Mouse (Mus musculus) midbrain, embryonic 15.5 days (tissue): Measurements from ENCODE around the gene Aipl1. TPM values are rescaled to one million over a fixed set of nuclear protein-coding genes. Genes with fewer than 3 reads are reported as not detected.

Experiments
- ATAC-seq: fragments of 200-750 bp; cut with Nextera tagmentation; replicated peaks from 2 replicates; pipeline ENCODE4 v1.8.0; 2017; ENCODE audit warnings: moderate TSS enrichment
- H3K27ac ChIP-seq: fragments of 300-500 bp; sonication (generic); 2 replicates; pipeline ENCODE4 v1.5.1; 2015; ENCODE audit warnings: mild to moderate bottlenecking, inconsistent platforms
- H3K27me3 ChIP-seq: fragments of 300-500 bp; sonication (generic); replicated peaks from 2 replicates; pipeline ENCODE4 v1.6.1; 2015; ENCODE audit warnings: inconsistent platforms
- H3K36me3 ChIP-seq: fragments of 300-500 bp; sonication (generic); replicated peaks from 2 replicates; pipeline ENCODE4 v1.6.1; 2015; ENCODE audit warnings: inconsistent platforms
- H3K4me1 ChIP-seq: fragments of 300-500 bp; sonication (generic); 2 replicates; pipeline ENCODE4 v1.6.1; 2015; ENCODE audit warnings: inconsistent platforms
- H3K4me2 ChIP-seq: fragments of 300-500 bp; sonication (generic); 2 replicates; pipeline ENCODE4 v1.6.1; 2015; ENCODE audit warnings: inconsistent platforms, mild to moderate bottlenecking, moderate library complexity
- H3K4me3 ChIP-seq: fragments of 300-500 bp; sonication (generic); 2 replicates; pipeline ENCODE4 v1.5.1; 2015; ENCODE audit warnings: mild to moderate bottlenecking, inconsistent platforms
- H3K9ac ChIP-seq: fragments of 300-500 bp; sonication (generic); 2 replicates; pipeline ENCODE4 v1.6.1; 2015; ENCODE audit warnings: mild to moderate bottlenecking, inconsistent platforms
- H3K9me3 ChIP-seq: fragments of 300-500 bp; sonication (generic); 2 replicates; pipeline ENCODE4 v1.6.1; 2016; ENCODE audit warnings: inconsistent platforms
- WGBS: fragments of 180-500 bp; shearing (Covaris S2); methylation state at CpG from one replicate; pipeline ENCODE4 v1.1.7; 2015; ENCODE audit warnings: mixed read lengths; 5-methylcytosine and 5-hydroxymethylcytosine counted together
- polyA plus RNA-seq: library from polyadenylated mRNA; unstranded; fragments of >200 nt; fragmentation: Nextera tagmentation; extraction: Ambion mirVana; gene quantifications from 2 replicates; pipeline ENCODE4 v1.2.1, GENCODE M21; 2015

Gene Aipl1
- 0.45 and 0.49 TPM in 2 replicates for polyA plus RNA-seq

DNA sequence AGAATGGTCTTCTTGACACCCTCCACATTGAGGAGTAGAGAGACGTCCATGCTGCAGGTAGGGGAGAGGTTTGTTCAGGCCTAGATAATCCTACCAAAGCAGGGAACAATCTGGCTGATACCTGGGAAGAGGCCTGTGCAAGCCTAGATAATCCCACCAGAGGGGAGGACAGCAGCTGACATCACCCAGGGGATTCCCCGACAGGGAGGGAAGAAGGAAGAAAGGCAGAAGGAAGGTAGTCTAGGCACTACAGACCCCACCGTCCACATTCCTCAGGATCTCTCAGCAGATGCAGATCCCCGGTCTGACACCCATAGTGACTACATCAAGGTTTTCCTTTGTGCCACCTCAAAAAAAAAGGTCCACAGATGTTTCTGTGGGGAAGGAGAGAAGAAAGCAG lies at the start of gene Aipl1:
Gene Aipl1 (minus strand): TSS at position 101 of the 400 bp plus-strand sequence.
- Histone ChIP-seq H3K9me3 (no peaks in the 10 kb centered on the region), H3K4me3 (no peak within 1 kb of the TSS), H3K36me3 (no peaks in the 10 kb centered on the region), H3K4me2 (no peak within 1 kb of the TSS), H3K4me1 (peaks cover 38% of the 10 kb centered on the region), H3K27me3 (no peaks in the 10 kb centered on the region), H3K9ac (no peak within 1 kb of the TSS), H3K27ac (no peak within 1 kb of the TSS)
- ATAC-seq = no peak
- 51% methylated on average over 4 of the region's 4 CpGs for WGBS

- no peaks in the 10 kb centered on the region for H3K9me3 ChIP-seq
- peaks cover 18% of the 10 kb centered on the region for H3K4me1 ChIP-seq
- H3K27me3 ChIP-seq = no peaks in the 10 kb centered on the region
- H3K4me3 ChIP-seq = no peak overlapping the region
- H3K27ac ChIP-seq = peak overlapping the region; percentile 82
- peak; percentile 87 for ATAC-seq
- H3K36me3 ChIP-seq = no peaks in the 10 kb centered on the region
- 30% methylated on average over 11 of the region's 11 CpGs for WGBS
- 0 out of 2 replicates have a peak overlapping the region, but pooled peaks have one; percentile 7 for H3K9ac ChIP-seq
- H3K4me2 ChIP-seq = 0 out of 2 replicates have a peak overlapping the region, but pooled peaks have one; percentile 4
Measured at GRCm38 (mm10) chr11:72086251-72087046, 49.1 kb upstream of the Aipl1 start.

DNA sequence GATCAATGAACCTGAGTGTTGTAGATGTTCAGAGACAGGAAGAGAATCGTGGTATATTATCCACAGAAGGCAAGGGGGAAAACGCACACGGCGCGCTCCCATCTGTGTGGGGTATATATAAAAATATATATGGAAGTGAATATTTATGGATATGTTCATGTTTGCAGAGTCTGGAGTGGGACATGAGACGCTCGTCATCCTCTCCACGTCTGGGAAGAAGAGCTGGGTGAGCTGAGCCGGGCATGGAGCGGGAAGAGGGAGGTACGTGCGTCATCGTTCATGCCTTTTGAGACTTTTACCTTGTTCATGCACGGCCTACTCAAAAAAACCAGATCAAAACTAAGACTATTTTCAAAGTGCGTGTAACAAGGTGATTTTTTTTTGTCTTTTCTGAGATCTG lies 47.0 kb upstream of the Aipl1 start:
- 95% methylated on average over 15 of the region's 15 CpGs for WGBS
- Histone ChIP-seq H3K9me3 (no peaks in the 10 kb centered on the region), H3K4me2 (no peak overlapping the region), H3K4me3 (no peak overlapping the region), H3K27ac (no peak overlapping the region), H3K4me1 (peaks cover 18% of the 10 kb centered on the region), H3K27me3 (no peaks in the 10 kb centered on the region), H3K9ac (no peak overlapping the region), H3K36me3 (no peaks in the 10 kb centered on the region)
- ATAC-seq = no peak

DNA sequence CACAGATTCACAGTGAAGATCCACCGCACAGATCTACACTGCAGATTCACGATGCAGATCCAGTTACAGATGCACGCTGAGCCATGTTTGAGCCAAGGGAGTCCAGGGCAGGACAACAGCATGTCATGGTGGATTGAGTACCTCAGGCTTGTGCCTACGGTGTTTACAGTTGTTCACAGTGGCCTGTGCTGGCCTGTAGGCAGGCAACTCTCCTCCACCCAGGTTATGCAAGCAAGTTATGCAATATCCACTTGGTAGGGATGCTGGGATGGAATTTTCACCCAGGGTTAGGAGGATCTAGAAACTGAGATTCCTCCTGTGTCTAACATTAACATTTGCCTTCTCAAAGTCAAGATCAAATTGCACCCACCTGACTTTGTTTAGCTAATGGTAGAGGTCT lies 45.3 kb upstream of the Aipl1 start:
- 91% methylated on average over 4 of the region's 4 CpGs for WGBS
- H3K4me2 ChIP-seq = no peak overlapping the region
- H3K9me3 ChIP-seq = no peaks in the 10 kb centered on the region
- H3K27ac ChIP-seq = no peak overlapping the region
- no peak for ATAC-seq
- H3K36me3 ChIP-seq = no peaks in the 10 kb centered on the region
- no peak overlapping the region for H3K4me3 ChIP-seq
- H3K9ac ChIP-seq = no peak overlapping the region
- H3K27me3 ChIP-seq = no peaks in the 10 kb centered on the region
- H3K4me1 ChIP-seq = peaks cover 18% of the 10 kb centered on the region

GRCm38 (mm10) chr11:72080461-72080860 lies 43.2 kb upstream of the Aipl1 start:
- no peak overlapping the region for H3K4me3 ChIP-seq
- no peak overlapping the region for H3K27ac ChIP-seq
- H3K36me3 ChIP-seq = no peaks in the 10 kb centered on the region
- H3K27me3 ChIP-seq = no peaks in the 10 kb centered on the region
- 76% methylated on average over 6 of the region's 6 CpGs for WGBS
- no peak overlapping the region for H3K4me2 ChIP-seq
- no peak overlapping the region for H3K9ac ChIP-seq
- H3K4me1 ChIP-seq = peaks cover 4% of the 10 kb centered on the region; the same call in 1 of the 2 replicates
- no peaks in the 10 kb centered on the region for H3K9me3 ChIP-seq
- no peak for ATAC-seq

GRCm38 (mm10) chr11:72078647-72079046 lies 41.3 kb upstream of the Aipl1 start:
- no peaks in the 10 kb centered on the region for H3K9me3 ChIP-seq
- H3K27ac ChIP-seq = no peak overlapping the region
- no peaks in the 10 kb centered on the region for H3K36me3 ChIP-seq
- H3K4me3 ChIP-seq = no peak overlapping the region
- no peak overlapping the region for H3K4me2 ChIP-seq
- peaks cover 4% of the 10 kb centered on the region; the same call in 1 of the 2 replicates for H3K4me1 ChIP-seq
- no peak for ATAC-seq
- 33% methylated on average over 4 of the region's 4 CpGs for WGBS
- H3K9ac ChIP-seq = no peak overlapping the region
- no peaks in the 10 kb centered on the region for H3K27me3 ChIP-seq

DNA sequence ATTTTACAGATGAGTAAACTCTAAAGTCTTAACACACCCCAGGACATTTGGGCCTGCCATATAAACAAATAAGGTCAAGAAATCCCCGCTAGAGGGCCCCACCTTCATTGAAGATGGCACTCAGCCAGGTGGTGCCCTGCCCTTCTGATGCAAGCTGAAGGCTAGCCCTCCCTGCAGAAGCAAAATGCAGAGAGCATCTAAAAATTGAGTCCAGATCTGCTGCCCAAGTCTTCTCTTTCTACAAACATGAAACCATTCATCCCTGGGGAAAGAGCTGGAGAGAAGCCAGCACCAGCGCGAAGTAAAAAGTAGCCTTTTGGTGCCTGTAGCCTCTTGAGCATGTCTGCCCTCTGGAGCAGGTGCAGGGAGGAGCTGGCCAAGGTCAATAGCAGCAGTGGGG lies 40.7 kb upstream of the Aipl1 start:
- peaks cover 4% of the 10 kb centered on the region; the same call in 1 of the 2 replicates for H3K4me1 ChIP-seq
- H3K9me3 ChIP-seq = no peaks in the 10 kb centered on the region
- no peak overlapping the region for H3K4me2 ChIP-seq
- H3K27ac ChIP-seq = no peak overlapping the region
- no peaks in the 10 kb centered on the region for H3K27me3 ChIP-seq
- no peaks in the 10 kb centered on the region for H3K36me3 ChIP-seq
- no peak for ATAC-seq
- H3K4me3 ChIP-seq = no peak overlapping the region
- H3K9ac ChIP-seq = no peak overlapping the region
- WGBS = 39% methylated on average over 3 of the region's 3 CpGs

DNA sequence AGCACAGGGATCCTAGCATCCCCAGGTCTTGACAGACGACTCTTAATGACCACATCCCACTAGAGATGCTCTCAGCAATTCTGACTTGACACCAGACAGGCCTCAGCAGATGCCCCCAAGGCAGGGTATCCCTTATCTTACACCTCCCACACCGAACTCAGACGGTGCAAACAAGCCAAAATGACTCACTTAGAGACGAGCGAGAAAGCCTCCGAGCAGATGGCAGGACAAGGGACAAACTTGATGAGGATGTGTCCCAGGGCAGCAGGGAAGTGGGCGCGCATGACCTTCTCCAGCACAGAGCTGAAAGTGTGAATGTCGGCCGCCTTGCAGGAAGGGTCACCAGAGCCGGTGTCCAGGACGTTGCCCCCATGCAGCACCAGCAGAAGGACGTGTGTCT lies 36.9 kb upstream of the Aipl1 start:
- no peak for ATAC-seq

DNA sequence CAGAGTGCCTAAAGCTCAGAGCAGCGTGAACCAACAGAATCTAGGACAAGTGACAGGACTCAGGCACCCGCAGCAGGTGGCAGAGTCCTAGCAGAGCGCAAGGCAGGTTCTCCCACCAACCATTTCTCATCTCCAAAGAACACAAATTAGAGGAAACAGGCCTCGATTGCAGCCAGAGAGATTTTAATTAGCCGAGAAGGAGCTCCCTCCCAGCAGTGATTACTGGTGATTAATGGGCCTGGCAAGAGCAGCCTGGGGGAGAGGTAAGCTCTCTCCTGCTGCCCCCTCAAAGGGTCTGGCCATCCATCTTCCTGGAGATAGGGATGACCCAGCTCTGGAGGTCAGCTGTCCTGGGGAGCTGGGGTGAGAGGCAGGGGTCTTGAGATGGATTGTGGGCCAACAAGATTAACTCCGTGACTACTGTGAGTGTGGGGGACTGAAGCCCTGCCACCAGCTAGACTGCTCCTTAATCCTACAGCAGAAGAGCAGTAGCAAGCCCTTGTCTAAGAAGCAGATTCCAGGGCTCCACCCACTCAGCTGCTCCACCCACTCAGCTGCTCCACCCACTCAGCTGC lies 35.1 kb upstream of the Aipl1 start:
- Histone ChIP-seq H3K9ac (no peak overlapping the region), H3K4me1 (peaks cover 5% of the 10 kb centered on the region; the same call in 1 of the 2 replicates), H3K4me3 (no peak overlapping the region), H3K36me3 (no peaks in the 10 kb centered on the region), H3K27me3 (no peaks in the 10 kb centered on the region), H3K27ac (no peak overlapping the region), H3K4me2 (no peak overlapping the region), H3K9me3 (no peaks in the 10 kb centered on the region)
- ATAC-seq = no peak
- WGBS = 55% methylated on average over 6 of the region's 6 CpGs

More for the DNA sequence above, 36.9 kb upstream of the Aipl1 start:
- Histone ChIP-seq H3K27me3 (no peaks in the 10 kb centered on the region), H3K4me3 (no peak overlapping the region), H3K4me2 (no peak overlapping the region), H3K27ac (no peak overlapping the region), H3K4me1 (peaks cover 4% of the 10 kb centered on the region; the same call in 1 of the 2 replicates), H3K9ac (no peak overlapping the region), H3K9me3 (no peaks in the 10 kb centered on the region), H3K36me3 (no peaks in the 10 kb centered on the region)
- WGBS = 88% methylated on average over 13 of the region's 13 CpGs

GRCm38 (mm10) chr11:72070733-72071132 lies 33.4 kb upstream of the Aipl1 start:
- no peak overlapping the region for H3K4me2 ChIP-seq
- H3K9ac ChIP-seq = no peak overlapping the region
- 91% methylated on average over 9 of the region's 9 CpGs for WGBS
- H3K4me3 ChIP-seq = no peak overlapping the region
- ATAC-seq = no peak
- H3K36me3 ChIP-seq = no peaks in the 10 kb centered on the region
- no peaks in the 10 kb centered on the region for H3K27me3 ChIP-seq
- no peaks in the 10 kb centered on the region for H3K9me3 ChIP-seq
- no peak overlapping the region for H3K27ac ChIP-seq
- H3K4me1 ChIP-seq = peaks cover 10% of the 10 kb centered on the region; the same call in 1 of the 2 replicates

GRCm38 (mm10) chr11:72068026-72068425 lies 30.7 kb upstream of the Aipl1 start:
- Histone ChIP-seq H3K27ac (0 out of 2 replicates have a peak overlapping the region, but pooled peaks have one; percentile 25), H3K36me3 (peaks cover 7% of the 10 kb centered on the region; the same call in 1 of the 2 replicates), H3K9ac (no peak overlapping the region), H3K27me3 (no peaks in the 10 kb centered on the region), H3K4me2 (no peak overlapping the region), H3K9me3 (0 out of 2 replicates have a peak, but pooled peaks cover 12% of the 10 kb centered on the region), H3K4me3 (no peak overlapping the region), H3K4me1 (peaks cover 10% of the 10 kb centered on the region; the same call in 1 of the 2 replicates)
- WGBS = 55% methylated on average over 7 of the region's 7 CpGs
- 0 out of 2 replicates have a peak, but pooled peaks have one; percentile 24 for ATAC-seq

DNA sequence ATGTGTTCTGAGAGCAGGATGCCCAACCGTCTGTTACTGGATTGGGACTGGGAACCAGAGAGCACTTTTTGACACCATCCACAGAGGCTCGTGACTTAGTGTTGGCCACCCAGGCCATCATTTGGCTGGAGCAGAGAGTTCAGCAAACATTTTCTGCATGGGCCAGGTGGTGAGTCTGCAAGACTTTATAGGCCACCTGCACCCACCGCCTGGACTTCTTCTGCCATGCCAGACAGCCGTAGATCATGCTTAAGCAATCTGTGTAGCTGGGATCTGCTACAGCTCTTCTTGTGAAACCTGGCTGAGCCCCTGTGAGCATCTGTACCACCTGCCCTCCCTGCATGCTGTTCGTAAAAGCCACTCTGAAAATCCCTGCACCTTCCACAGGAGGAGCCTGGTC lies 30.0 kb upstream of the Aipl1 start:
- peaks cover 10% of the 10 kb centered on the region; the same call in 1 of the 2 replicates for H3K4me1 ChIP-seq
- no peak overlapping the region for H3K27ac ChIP-seq
- ATAC-seq = no peak
- peaks cover 7% of the 10 kb centered on the region; the same call in 1 of the 2 replicates for H3K36me3 ChIP-seq
- H3K4me2 ChIP-seq = no peak overlapping the region
- H3K4me3 ChIP-seq = no peak overlapping the region
- H3K9me3 ChIP-seq = 0 out of 2 replicates have a peak, but pooled peaks cover 12% of the 10 kb centered on the region
- no peaks in the 10 kb centered on the region for H3K27me3 ChIP-seq
- 82% methylated on average over 5 of the region's 5 CpGs for WGBS
- no peak overlapping the region for H3K9ac ChIP-seq
